Mouse (Mus musculus): ENCODE results near the gene Ldah. TPM values are rescaled to one million over a fixed set of nuclear protein-coding genes. Genes with fewer than 3 reads are reported as not detected.

Gene Ldah
- polyA plus RNA-seq, 1 experiment from 2014 or later = 78.6 TPM

GRCm38 (mm10) chr12:8231101-8231500 lies 23.2 kb downstream of the Ldah start:
- Histone ChIP-seq H3K4me2 (replicated peaks) (no peak overlapping the region), H3K27me3 (no peaks in the 10 kb centered on the region), H3K4me3 (no peak overlapping the region), H3K36me3 (0 out of 2 replicates have a peak, but pooled peaks cover 10% of the 10 kb centered on the region), H3K4me1 (no peaks in the 10 kb centered on the region), H3K9me3 (no peaks in the 10 kb centered on the region), H3K27ac (replicated peaks) (no peak overlapping the region), H3K9ac (replicated peaks) (no peak overlapping the region)
- WGBS = 89% methylated on average over 3 of the region's 3 CpGs
- ATAC-seq (ENCODE audit: low FRiP score, low read depth) = no peak

- no peaks in the 10 kb centered on the region for H3K27me3 ChIP-seq
- no peaks in the 10 kb centered on the region for H3K4me1 ChIP-seq
- 90% methylated on average over 3 of the region's 3 CpGs for WGBS
- H3K9ac ChIP-seq (replicated peaks) = no peak overlapping the region
- 0 out of 2 replicates have a peak, but pooled peaks cover 6% of the 10 kb centered on the region for H3K36me3 ChIP-seq
- no peak overlapping the region for H3K27ac ChIP-seq (replicated peaks)
- H3K9me3 ChIP-seq = no peaks in the 10 kb centered on the region
- no peak overlapping the region for H3K4me3 ChIP-seq
- no peak overlapping the region for H3K4me2 ChIP-seq (replicated peaks)
- no peak for ATAC-seq (ENCODE audit: low FRiP score, low read depth)
Observed at GRCm38 (mm10) chr12:8232679-8233078, 24.8 kb downstream of the Ldah start.

DNA sequence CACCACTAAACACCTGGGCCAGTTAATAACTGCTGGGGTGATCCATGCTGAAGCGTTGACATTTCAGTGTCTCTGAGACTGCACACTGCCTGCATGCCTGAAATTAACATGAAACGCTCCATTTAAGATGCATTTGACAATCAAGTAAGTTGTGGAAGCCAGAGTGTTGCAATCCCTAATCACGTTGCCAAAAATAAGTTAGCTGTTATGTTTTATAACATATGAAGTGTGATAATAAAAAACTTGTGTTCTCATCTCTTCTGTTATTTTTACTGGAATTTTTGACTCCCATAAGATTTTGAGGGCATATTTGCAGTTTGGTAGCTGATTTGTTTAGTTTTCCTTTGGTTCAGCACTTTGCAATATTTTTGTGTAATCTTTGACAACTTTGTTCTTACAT lies 34.3 kb downstream of the Ldah start:
- no peak overlapping the region for H3K9ac ChIP-seq (replicated peaks)
- H3K27me3 ChIP-seq = no peaks in the 10 kb centered on the region
- H3K4me1 ChIP-seq = no peaks in the 10 kb centered on the region
- H3K4me3 ChIP-seq = no peak overlapping the region
- peaks cover 8% of the 10 kb centered on the region for H3K36me3 ChIP-seq
- no peak overlapping the region for H3K27ac ChIP-seq (replicated peaks)
- ATAC-seq (ENCODE audit: low FRiP score, low read depth) = no peak
- H3K4me2 ChIP-seq (replicated peaks) = no peak overlapping the region
- no peaks in the 10 kb centered on the region for H3K9me3 ChIP-seq
- 87% methylated on average over 3 of the region's 3 CpGs for WGBS

- ATAC-seq (ENCODE audit: low FRiP score, low read depth) = no peak
- Histone ChIP-seq H3K4me2 (replicated peaks) (no peak overlapping the region), H3K4me1 (no peaks in the 10 kb centered on the region), H3K9me3 (no peaks in the 10 kb centered on the region), H3K27ac (replicated peaks) (no peak overlapping the region), H3K36me3 (peaks cover 5% of the 10 kb centered on the region; the same call in 1 of the 2 replicates), H3K9ac (replicated peaks) (no peak overlapping the region), H3K4me3 (no peak overlapping the region), H3K27me3 (no peaks in the 10 kb centered on the region)
- WGBS = 87% methylated on average over 4 of the region's 4 CpGs
Observed at GRCm38 (mm10) chr12:8244746-8245145, 36.8 kb downstream of the Ldah start.

DNA sequence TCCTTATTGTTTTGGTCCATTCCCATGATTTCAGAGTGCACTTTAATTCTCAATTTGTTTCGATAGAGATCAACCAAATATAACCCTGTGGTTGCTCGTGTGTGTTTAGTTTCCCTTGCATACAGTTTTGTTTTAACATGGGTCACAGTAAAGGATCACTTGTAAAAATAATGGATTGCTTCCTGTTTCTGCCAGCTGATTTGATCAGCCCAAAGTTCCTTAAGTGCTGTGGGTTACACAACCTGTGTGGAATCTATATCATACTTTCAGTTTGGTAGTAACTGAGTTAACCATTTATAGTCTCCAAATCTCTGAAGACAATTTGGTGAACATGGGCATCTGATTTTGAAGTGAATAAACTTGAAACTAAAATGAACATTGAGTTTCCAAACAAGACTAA lies 52.4 kb downstream of the Ldah start:
- no peak overlapping the region for H3K9ac ChIP-seq (replicated peaks)
- 86% methylated on average over 2 of the region's 2 CpGs for WGBS
- H3K27ac ChIP-seq (replicated peaks) = no peak overlapping the region
- no peak overlapping the region for H3K4me2 ChIP-seq (replicated peaks)
- H3K27me3 ChIP-seq = no peaks in the 10 kb centered on the region
- H3K4me1 ChIP-seq = no peaks in the 10 kb centered on the region
- H3K4me3 ChIP-seq = no peak overlapping the region
- ATAC-seq (ENCODE audit: low FRiP score, low read depth) = no peak
- H3K36me3 ChIP-seq = no peaks in the 10 kb centered on the region
- no peaks in the 10 kb centered on the region for H3K9me3 ChIP-seq

DNA sequence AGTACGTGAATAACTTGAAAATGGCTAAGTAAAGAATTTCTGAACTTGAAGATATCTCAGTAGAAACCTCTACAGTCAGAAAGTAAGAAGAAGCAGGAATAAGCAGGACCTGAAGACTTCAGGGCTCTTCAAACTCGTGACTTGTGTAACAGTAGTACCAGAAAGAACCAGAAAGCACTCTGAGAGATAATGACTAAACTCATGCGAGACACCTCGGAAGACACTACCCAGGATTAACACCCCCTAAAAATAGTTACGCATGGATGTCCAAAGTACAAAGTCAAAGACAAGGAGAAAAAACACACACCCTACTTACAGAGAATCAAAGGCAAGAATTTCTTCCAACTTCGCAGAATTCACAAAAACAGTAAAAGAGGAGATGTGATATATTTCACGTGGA lies 58.4 kb downstream of the Ldah start:
- no peak for ATAC-seq (ENCODE audit: low FRiP score, low read depth)
- Histone ChIP-seq H3K36me3 (peaks cover 4% of the 10 kb centered on the region; the same call in 1 of the 2 replicates), H3K4me1 (no peaks in the 10 kb centered on the region), H3K9ac (replicated peaks) (no peak overlapping the region), H3K4me2 (replicated peaks) (no peak overlapping the region), H3K27ac (replicated peaks) (no peak overlapping the region), H3K27me3 (no peaks in the 10 kb centered on the region), H3K4me3 (no peak overlapping the region), H3K9me3 (no peaks in the 10 kb centered on the region)
- WGBS = 93% methylated on average over 7 of the region's 7 CpGs

GRCm38 (mm10) chr12:8269627-8270026 lies 61.7 kb downstream of the Ldah start:
- Histone ChIP-seq H3K4me3 (no peak overlapping the region), H3K9me3 (no peaks in the 10 kb centered on the region), H3K9ac (replicated peaks) (no peak overlapping the region), H3K36me3 (peaks cover 4% of the 10 kb centered on the region; the same call in 1 of the 2 replicates), H3K27ac (replicated peaks) (no peak overlapping the region), H3K27me3 (no peaks in the 10 kb centered on the region), H3K4me1 (no peaks in the 10 kb centered on the region), H3K4me2 (replicated peaks) (no peak overlapping the region)
- 95% methylated on average over 11 of the region's 11 CpGs for WGBS
- no peak for ATAC-seq (ENCODE audit: low FRiP score, low read depth)

- ATAC-seq (ENCODE audit: low FRiP score, low read depth) = no peak
- no peak overlapping the region for H3K27ac ChIP-seq (replicated peaks)
- WGBS = 78% methylated on average over 2 of the region's 2 CpGs
- H3K36me3 ChIP-seq = peaks cover 5% of the 10 kb centered on the region; the same call in 1 of the 2 replicates
- no peak overlapping the region for H3K9ac ChIP-seq (replicated peaks)
- H3K9me3 ChIP-seq = no peaks in the 10 kb centered on the region
- no peaks in the 10 kb centered on the region for H3K27me3 ChIP-seq
- no peak overlapping the region for H3K4me2 ChIP-seq (replicated peaks)
- no peaks in the 10 kb centered on the region for H3K4me1 ChIP-seq
- H3K4me3 ChIP-seq = no peak overlapping the region
Observed at GRCm38 (mm10) chr12:8271405-8271804, 63.5 kb downstream of the Ldah start.

- WGBS = 90% methylated on average over 6 of the region's 6 CpGs
- H3K4me3 ChIP-seq = no peak overlapping the region
- H3K27ac ChIP-seq (replicated peaks) = no peak overlapping the region
- H3K9ac ChIP-seq (replicated peaks) = no peak overlapping the region
- no peaks in the 10 kb centered on the region for H3K27me3 ChIP-seq
- no peak for ATAC-seq (ENCODE audit: low FRiP score, low read depth)
- no peaks in the 10 kb centered on the region for H3K4me1 ChIP-seq
- no peaks in the 10 kb centered on the region for H3K9me3 ChIP-seq
- no peak overlapping the region for H3K4me2 ChIP-seq (replicated peaks)
- peaks cover 11% of the 10 kb centered on the region; the same call in 1 of the 2 replicates for H3K36me3 ChIP-seq
Observed at GRCm38 (mm10) chr12:8273471-8274171, 65.7 kb downstream of the Ldah start.

DNA sequence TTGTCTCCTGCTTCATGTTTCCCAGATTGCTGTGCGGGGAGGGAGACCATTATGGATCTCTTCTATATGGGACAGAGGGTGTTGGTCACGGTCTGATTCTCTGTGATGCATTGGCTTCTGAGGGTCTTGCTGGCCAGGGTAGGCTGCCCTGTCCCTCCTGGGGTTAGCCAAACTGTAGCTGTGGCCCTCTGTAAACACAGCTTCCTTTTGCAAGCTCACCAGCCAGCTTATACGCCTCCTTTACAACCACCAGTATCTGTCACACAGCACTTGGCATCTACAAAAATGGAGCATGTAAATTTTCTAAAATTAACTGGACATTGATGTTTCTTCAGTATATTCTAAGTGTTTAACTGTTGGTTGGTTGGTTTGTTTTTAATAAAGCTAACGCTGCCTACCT lies 67.5 kb downstream of the Ldah start:
- H3K27ac ChIP-seq (replicated peaks) = no peak overlapping the region
- no peaks in the 10 kb centered on the region for H3K27me3 ChIP-seq
- no peak for ATAC-seq (ENCODE audit: low FRiP score, low read depth)
- WGBS = 91% methylated on average over 4 of the region's 4 CpGs
- no peak overlapping the region for H3K4me3 ChIP-seq
- H3K4me2 ChIP-seq (replicated peaks) = no peak overlapping the region
- H3K9ac ChIP-seq (replicated peaks) = no peak overlapping the region
- H3K4me1 ChIP-seq = no peaks in the 10 kb centered on the region
- H3K9me3 ChIP-seq = no peaks in the 10 kb centered on the region
- H3K36me3 ChIP-seq = 0 out of 2 replicates have a peak, but pooled peaks cover 7% of the 10 kb centered on the region

- no peak for ATAC-seq (ENCODE audit: low FRiP score, low read depth)
- Histone ChIP-seq H3K4me3 (no peak overlapping the region), H3K27me3 (no peaks in the 10 kb centered on the region), H3K27ac (replicated peaks) (no peak overlapping the region), H3K36me3 (peaks cover 16% of the 10 kb centered on the region; the same call in 1 of the 2 replicates), H3K4me1 (no peaks in the 10 kb centered on the region), H3K4me2 (replicated peaks) (no peak overlapping the region), H3K9me3 (no peaks in the 10 kb centered on the region), H3K9ac (replicated peaks) (no peak overlapping the region)
- WGBS = 84% methylated on average over 15 of the region's 15 CpGs
Observed at GRCm38 (mm10) chr12:8281225-8282017, 73.5 kb downstream of the Ldah start.

- H3K36me3 ChIP-seq = peaks cover 13% of the 10 kb centered on the region; the same call in 1 of the 2 replicates
- ATAC-seq (ENCODE audit: low FRiP score, low read depth) = no peak
- H3K27me3 ChIP-seq = peaks cover 3% of the 10 kb centered on the region; the same call in 1 of the 2 replicates
- no peak overlapping the region for H3K4me2 ChIP-seq (replicated peaks)
- WGBS = 72% methylated on average over 3 of the region's 3 CpGs
- no peak overlapping the region for H3K4me3 ChIP-seq
- H3K27ac ChIP-seq (replicated peaks) = no peak overlapping the region
- H3K9ac ChIP-seq (replicated peaks) = no peak overlapping the region
- 0 out of 2 replicates have a peak, but pooled peaks cover 7% of the 10 kb centered on the region for H3K4me1 ChIP-seq
- no peaks in the 10 kb centered on the region for H3K9me3 ChIP-seq
Observed at GRCm38 (mm10) chr12:8287970-8288369, 80.1 kb downstream of the Ldah start.
